Mouse (Mus musculus): ENCODE data around the gene Hdac10. TPM values are rescaled to one million over a fixed set of nuclear protein-coding genes. Genes with fewer than 3 reads are reported as not detected.

The Hdac10 gene
- polyA plus RNA-seq, 1 experiment, result not detected

GRCm38 (mm10) chr15:89118007-89118406, 10.5 kb downstream of the Hdac10 start:
- H3K27ac ChIP-seq (ENCODE audit: insufficient read depth, low read depth, low read length), result no peak overlapping the region
- H3K4me1 ChIP-seq (ENCODE audit: control insufficient read depth, insufficient read depth, low read length), result peaks cover 17% of the 10 kb centered on the region

GRCm38 (mm10) chr15:89110147-89110546, 18.4 kb downstream of the Hdac10 start:
- no peaks in the 10 kb centered on the region for H3K4me1 ChIP-seq (ENCODE audit: control insufficient read depth, insufficient read depth, low read length)
- no peak overlapping the region for H3K27ac ChIP-seq (ENCODE audit: insufficient read depth, low read depth, low read length)
- no peak overlapping the region for H3K4me3 ChIP-seq (ENCODE audit: insufficient read depth, low read depth, low read length)
- 67% methylated on average over 9 of the region's 9 CpGs for WGBS
- TF ChIP-seq CTCF (IDR thresholded peaks at IDR 0.05; ENCODE audit: insufficient read depth, low read depth, low read length) (no peak), POLR2A (IDR thresholded peaks at IDR 0.05; ENCODE audit: insufficient read depth, low read depth, low read length) (no peak)

More at GRCm38 (mm10) chr15:89118007-89118406, 10.5 kb downstream of the Hdac10 start:
- no peak overlapping the region for H3K4me3 ChIP-seq (ENCODE audit: insufficient read depth, low read depth, low read length)
- no peak for TF ChIP-seq CTCF (IDR thresholded peaks at IDR 0.05; ENCODE audit: insufficient read depth, low read depth, low read length)
- TF ChIP-seq POLR2A (IDR thresholded peaks at IDR 0.05; ENCODE audit: insufficient read depth, low read depth, low read length), result no peak

DNA sequence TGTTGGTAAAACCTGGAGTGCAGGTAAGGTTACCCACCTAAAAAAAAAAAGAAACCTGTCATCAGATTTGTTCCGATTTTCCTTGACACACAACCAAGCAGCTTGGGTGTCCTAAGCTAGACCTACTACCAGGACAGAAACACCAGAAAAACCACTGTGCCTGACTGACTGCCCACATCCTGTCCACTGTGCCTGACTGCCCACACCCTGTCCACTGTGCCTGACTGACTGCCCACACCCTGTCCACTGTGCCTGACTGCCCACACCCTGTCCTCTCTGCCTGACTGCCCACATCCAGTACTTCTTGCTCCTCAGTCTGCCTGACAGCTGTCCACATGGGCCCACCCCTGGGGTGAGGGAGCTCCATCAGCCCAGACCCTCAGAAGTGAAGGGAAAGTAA, 21.5 kb downstream of the Hdac10 start:
- Histone ChIP-seq H3K27ac (ENCODE audit: insufficient read depth, low read depth, low read length) (no peak overlapping the region), H3K4me3 (ENCODE audit: insufficient read depth, low read depth, low read length) (no peak overlapping the region), H3K4me1 (ENCODE audit: control insufficient read depth, insufficient read depth, low read length) (no peaks in the 10 kb centered on the region)
- TF ChIP-seq POLR2A (IDR thresholded peaks at IDR 0.05; ENCODE audit: insufficient read depth, low read depth, low read length) (no peak), CTCF (IDR thresholded peaks at IDR 0.05; ENCODE audit: insufficient read depth, low read depth, low read length) (no peak)
- WGBS, result 95% methylated on average over 1 of the region's 1 CpGs

- 81% methylated on average over 13 of the region's 13 CpGs for WGBS
- no peak for TF ChIP-seq POLR2A (IDR thresholded peaks at IDR 0.05; ENCODE audit: insufficient read depth, low read depth, low read length)
- Histone ChIP-seq H3K27ac (ENCODE audit: insufficient read depth, low read depth, low read length) (no peak overlapping the region), H3K4me1 (ENCODE audit: control insufficient read depth, insufficient read depth, low read length) (no peaks in the 10 kb centered on the region), H3K4me3 (ENCODE audit: insufficient read depth, low read depth, low read length) (no peak overlapping the region)
These were observed 22.4 kb downstream of the Hdac10 start for GRCm38 (mm10) chr15:89106073-89106472.

GRCm38 (mm10) chr15:89104425-89104824, 24.1 kb downstream of the Hdac10 start:
- H3K27ac ChIP-seq (ENCODE audit: insufficient read depth, low read depth, low read length), result no peak overlapping the region
- H3K4me3 ChIP-seq (ENCODE audit: insufficient read depth, low read depth, low read length), result no peak overlapping the region
- TF ChIP-seq POLR2A (IDR thresholded peaks at IDR 0.05; ENCODE audit: insufficient read depth, low read depth, low read length) (no peak), CTCF (IDR thresholded peaks at IDR 0.05; ENCODE audit: insufficient read depth, low read depth, low read length) (no peak)
- no peaks in the 10 kb centered on the region for H3K4me1 ChIP-seq (ENCODE audit: control insufficient read depth, insufficient read depth, low read length)
- WGBS, result 92% methylated on average over 8 of the region's 8 CpGs

GRCm38 (mm10) chr15:89103921-89104320, 24.6 kb downstream of the Hdac10 start:
- Histone ChIP-seq H3K4me3 (ENCODE audit: insufficient read depth, low read depth, low read length) (no peak overlapping the region), H3K4me1 (ENCODE audit: control insufficient read depth, insufficient read depth, low read length) (no peaks in the 10 kb centered on the region), H3K27ac (ENCODE audit: insufficient read depth, low read depth, low read length) (no peak overlapping the region)
- TF ChIP-seq POLR2A (IDR thresholded peaks at IDR 0.05; ENCODE audit: insufficient read depth, low read depth, low read length), result no peak
- WGBS, result 82% methylated on average over 10 of the region's 10 CpGs

GRCm38 (mm10) chr15:89102646-89103045, 25.9 kb downstream of the Hdac10 start:
- 71% methylated on average over 5 of the region's 5 CpGs for WGBS
- TF ChIP-seq POLR2A (IDR thresholded peaks at IDR 0.05; ENCODE audit: insufficient read depth, low read depth, low read length), result no peak
- no peak for TF ChIP-seq CTCF (IDR thresholded peaks at IDR 0.05; ENCODE audit: insufficient read depth, low read depth, low read length)
- Histone ChIP-seq H3K27ac (ENCODE audit: insufficient read depth, low read depth, low read length) (no peak overlapping the region), H3K4me1 (ENCODE audit: control insufficient read depth, insufficient read depth, low read length) (no peaks in the 10 kb centered on the region), H3K4me3 (ENCODE audit: insufficient read depth, low read depth, low read length) (no peak overlapping the region)

GRCm38 (mm10) chr15:89100823-89101222, 27.7 kb downstream of the Hdac10 start:
- H3K4me1 ChIP-seq (ENCODE audit: control insufficient read depth, insufficient read depth, low read length), result no peaks in the 10 kb centered on the region
- no peak overlapping the region for H3K4me3 ChIP-seq (ENCODE audit: insufficient read depth, low read depth, low read length)
- TF ChIP-seq POLR2A (IDR thresholded peaks at IDR 0.05; ENCODE audit: insufficient read depth, low read depth, low read length) (no peak), CTCF (IDR thresholded peaks at IDR 0.05; ENCODE audit: insufficient read depth, low read depth, low read length) (no peak)
- WGBS, result 73% methylated on average over 12 of the region's 12 CpGs
- no peak overlapping the region for H3K27ac ChIP-seq (ENCODE audit: insufficient read depth, low read depth, low read length)

GRCm38 (mm10) chr15:89098616-89099015, 29.9 kb downstream of the Hdac10 start:
- Histone ChIP-seq H3K4me1 (ENCODE audit: control insufficient read depth, insufficient read depth, low read length) (no peaks in the 10 kb centered on the region), H3K27ac (ENCODE audit: insufficient read depth, low read depth, low read length) (no peak overlapping the region), H3K4me3 (ENCODE audit: insufficient read depth, low read depth, low read length) (no peak overlapping the region)
- 80% methylated on average over 7 of the region's 7 CpGs for WGBS
- no peak for TF ChIP-seq POLR2A (IDR thresholded peaks at IDR 0.05; ENCODE audit: insufficient read depth, low read depth, low read length)
- no peak for TF ChIP-seq CTCF (IDR thresholded peaks at IDR 0.05; ENCODE audit: insufficient read depth, low read depth, low read length)

DNA sequence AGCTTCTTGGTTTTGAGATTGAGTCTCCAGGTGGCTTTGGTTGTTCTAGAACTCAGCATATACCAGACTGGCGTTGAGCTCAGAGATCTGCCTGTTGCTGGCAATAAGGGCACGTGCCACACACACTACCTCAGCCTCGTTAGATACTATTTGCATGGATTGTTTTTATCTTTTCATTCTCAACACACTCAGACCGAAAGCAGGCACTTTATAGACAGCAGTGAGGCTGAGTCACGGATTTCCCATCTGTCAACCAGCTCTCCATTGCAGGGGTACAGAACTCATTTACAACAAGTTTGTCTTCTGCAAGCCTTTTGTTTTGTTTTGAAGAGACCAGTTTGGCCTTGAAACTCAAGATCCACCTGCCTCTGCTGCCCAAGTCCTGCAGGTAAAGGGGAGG, 31.1 kb downstream of the Hdac10 start:
- Histone ChIP-seq H3K27ac (ENCODE audit: insufficient read depth, low read depth, low read length) (no peak overlapping the region), H3K4me1 (ENCODE audit: control insufficient read depth, insufficient read depth, low read length) (no peaks in the 10 kb centered on the region), H3K4me3 (ENCODE audit: insufficient read depth, low read depth, low read length) (no peak overlapping the region)
- no peak for TF ChIP-seq POLR2A (IDR thresholded peaks at IDR 0.05; ENCODE audit: insufficient read depth, low read depth, low read length)
- TF ChIP-seq CTCF (IDR thresholded peaks at IDR 0.05; ENCODE audit: insufficient read depth, low read depth, low read length), result no peak
- WGBS, result 72% methylated on average over 5 of the region's 5 CpGs
